Mouse (Mus musculus) stomach, postnatal 0 days (tissue): Measurements from ENCODE around the gene Snd1.

Source experiments
- CTCF ChIP-seq: IDR thresholded peaks from 2 replicates; pipeline ENCODE4 v1.5.1; 2016; ENCODE audit warnings: antibody characterized with exemption, low read depth, mild to moderate bottlenecking, moderate library complexity
- EP300 ChIP-seq: optimal IDR thresholded peaks from 2 replicates; pipeline ENCODE3; 2016; ENCODE audit warnings: antibody characterized with exemption

- TF ChIP-seq CTCF (no peak), EP300 (no peak)
Measured at GRCm38 (mm10) chr6:28854598-28854997, 379.7 kb downstream of the Snd1 start.
